9 mouse cellular contexts compared by ENCODE assay signal in genomic region chr2:156344775-156345532, GRCm38 (mm10). TPM values are rescaled to one million over a fixed set of nuclear protein-coding genes. Genes with fewer than 3 reads are reported as not detected.
DNase-seq lines count a peak whose midpoint lies in the region; ATAC-seq and TF ChIP-seq lines count a peak whose summit lies in the region.
"Had no signal": no experiment of that assay in that cellular context is flagged by ENCODE, and none has a peak within 500 bp of the region (broad histone marks: within the 10 kb centered on the region; RNA-seq: fewer than 3 reads in every experiment).

No protein-coding gene starts in this region.

- TF ChIP-seq POLR2A in myocyte (IDR thresholded peaks at IDR 0.05; ENCODE audit: insufficient read length, low read depth), result no peak

- H3K27ac ChIP-seq in layer of hippocampus, adult 2 months, result no peak overlapping the region
- H3K27ac ChIP-seq: embryonic facial prominence, embryonic 12.5 days had no signal

- no peak overlapping the region for H3K4me3 ChIP-seq in layer of hippocampus, adult 2 months
- no peak overlapping the region for H3K4me3 ChIP-seq in myocyte
- H3K4me3 ChIP-seq: embryonic facial prominence, embryonic 12.5 days had no signal

- no peaks in the 10 kb centered on the region for H3K36me3 ChIP-seq in myocyte (ENCODE audit: control insufficient read depth, insufficient read depth)
- H3K36me3 ChIP-seq: embryonic facial prominence, embryonic 12.5 days had no signal

- H3K27me3 ChIP-seq in myocyte (ENCODE audit: control insufficient read depth, insufficient read depth, insufficient read length), result no peaks in the 10 kb centered on the region
- H3K27me3 ChIP-seq: embryonic facial prominence, embryonic 12.5 days had no signal

- peak; percentile 83 for TF ChIP-seq CTCF in layer of hippocampus, adult 2 months (conservative IDR thresholded peaks at IDR 0.05)

- H3K4me2 ChIP-seq in myocyte (ENCODE audit: low read depth), result peak overlapping the region; percentile 56
- H3K4me2 ChIP-seq: embryonic facial prominence, embryonic 12.5 days had no signal

- no peak for ATAC-seq in erythroblast, adult 5-6 weeks (replicated peaks; ENCODE audit: low FRiP score, poor library complexity, severe bottlenecking)

- H3ac ChIP-seq in myocyte (ENCODE audit: control insufficient read depth, insufficient read length), result no peak overlapping the region

- H3K79me2 ChIP-seq in myocyte (ENCODE audit: control insufficient read depth, insufficient read depth), result no peaks in the 10 kb centered on the region

- peak; percentile 31 to 54 for DNase-seq in layer of hippocampus, adult 2 months (ENCODE audit: low spot score in 2 of 2)
- no peak for DNase-seq in layer of hippocampus, adult 9-11 months
- peak; percentile 42 for DNase-seq in MN1 (ENCODE audit: low spot score)
- peak; percentile 70 to 72 for DNase-seq in cerebellum, postnatal 14 days
- peak; percentile 48 for DNase-seq in heart, postnatal 4 days
- no peak for DNase-seq in spleen, postnatal 10 days (ENCODE audit: low spot score in 2 of 2)

TF ChIP-seq in myocyte, 11 proteins besides CTCF, POLR2A, EP300 and RAD21:
- TF ChIP-seq TCF12 (IDR thresholded peaks at IDR 0.05; ENCODE audit: insufficient read depth, poor library complexity, severe bottlenecking) (no peak), MYOG (IDR thresholded peaks at IDR 0.05; ENCODE audit: control insufficient read depth in 1 of 3, insufficient read depth in 1 of 3, insufficient read length in 2 of 3, low read depth in 2 of 3) (no peak), CEBPB (IDR thresholded peaks at IDR 0.05; ENCODE audit: insufficient read depth, poor library complexity, severe bottlenecking) (no peak), MAX (IDR thresholded peaks at IDR 0.05; ENCODE audit: low read depth) (no peak), E2F4 (IDR thresholded peaks at IDR 0.05; ENCODE audit: insufficient read depth) (no peak), SRF (IDR thresholded peaks at IDR 0.05; ENCODE audit: control insufficient read depth, insufficient read length, low read depth) (no peak), MYOD1 (IDR thresholded peaks at IDR 0.05; ENCODE audit: control insufficient read depth in 1 of 3, insufficient read length in 2 of 3, low read depth in 2 of 3) (no peak), POLR2AphosphoS2 (IDR thresholded peaks at IDR 0.05; ENCODE audit: insufficient read length, low read depth) (no peak), USF1 (IDR thresholded peaks at IDR 0.05; ENCODE audit: low read depth) (no peak), REST (IDR thresholded peaks at IDR 0.05; ENCODE audit: insufficient read depth, insufficient read length) (no peak), TCF3 (IDR thresholded peaks at IDR 0.05; ENCODE audit: insufficient read length, low read depth) (no peak)

RNA-seq across cellular contexts. Expression of gene Scand1, which starts 32.5 kb away (rescaled TPM):
- 10 to 100 TPM; 86.5 to 97.6 TPM for total RNA-seq in layer of hippocampus, adult 2 months (2021)
- 10 to 100 TPM; 84.4 to 88.3 TPM for total RNA-seq in heart, postnatal 4 days (2021)
- 167 TPM for polyA plus RNA-seq in myocyte (2012; fragmentation: generic; extraction: Trizol)
- 2.3 TPM in 1 of 2 replicates, not detected in the other for total RNA-seq in erythroblast, adult 5-6 weeks (2015; ENCODE audit: low replicate concordance)
- total RNA-seq in erythroblast, adult 5-6 weeks (2017; ENCODE audit: low replicate concordance), result 1.9 and 16.4 TPM in 2 replicates

RNA-seq across cellular contexts. Expression of gene Cnbd2, which starts 32.9 kb away (rescaled TPM):
- 1 to 10 TPM; 5.1 to 5.4 TPM for total RNA-seq in layer of hippocampus, adult 2 months (2021)
- 1 to 10 TPM in 1 of 2 experiments, under 1 TPM in 1; 0.88 to 1.5 TPM for total RNA-seq in heart, postnatal 4 days (2021)
- polyA plus RNA-seq in myocyte (2012; fragmentation: generic; extraction: Trizol), result 4.1 TPM
- total RNA-seq in erythroblast, adult 5-6 weeks (2015; ENCODE audit: low replicate concordance), result 0.38 and 1.0 TPM in 2 replicates
- total RNA-seq in erythroblast, adult 5-6 weeks (2017; ENCODE audit: low replicate concordance), result 1.4 TPM in 1 of 2 replicates, not detected in the other

Comparison
In these comparisons a context has a peak if more than half of its experiments do, and no peak if none do; other contexts are left out.
1. DNase-seq: peak in layer of hippocampus, adult 2 months (2 of 2), MN1 (single experiment), cerebellum, postnatal 14 days (2 of 2) and heart, postnatal 4 days (single experiment); none in layer of hippocampus, adult 9-11 months (single experiment) and spleen, postnatal 10 days (0 of 2).
2. RNA of gene Scand1, which starts 32.5 kb away (total RNA-seq): 86.5 to 97.6 TPM in layer of hippocampus, adult 2 months and 84.4 to 88.3 TPM in heart, postnatal 4 days; 1.9 to 16.4 TPM in erythroblast, adult 5-6 weeks; every median in the first group is over 4 times any median in the second.